Mouse (Mus musculus) kidney, adult 2 months (tissue): ENCODE results near the gene Tmem269.

ENCODE experiments used
- CTCF ChIP-seq: fragments of 200-500 bp; conservative IDR thresholded peaks from 2 replicates; pipeline ENCODE4 v1.5.1; 2011; ENCODE audit warnings: low read depth, mild to moderate bottlenecking, control low read depth, low read length, moderate library complexity, mixed read lengths; ENCODE audit not compliant: insufficient read depth, insufficient read length
- POLR2A ChIP-seq: fragments of 200-500 bp; IDR thresholded peaks from one replicate; pipeline ENCODE4 v1.6.1; 2011; ENCODE audit warnings: low read depth, low read length, control low read depth

DNA sequence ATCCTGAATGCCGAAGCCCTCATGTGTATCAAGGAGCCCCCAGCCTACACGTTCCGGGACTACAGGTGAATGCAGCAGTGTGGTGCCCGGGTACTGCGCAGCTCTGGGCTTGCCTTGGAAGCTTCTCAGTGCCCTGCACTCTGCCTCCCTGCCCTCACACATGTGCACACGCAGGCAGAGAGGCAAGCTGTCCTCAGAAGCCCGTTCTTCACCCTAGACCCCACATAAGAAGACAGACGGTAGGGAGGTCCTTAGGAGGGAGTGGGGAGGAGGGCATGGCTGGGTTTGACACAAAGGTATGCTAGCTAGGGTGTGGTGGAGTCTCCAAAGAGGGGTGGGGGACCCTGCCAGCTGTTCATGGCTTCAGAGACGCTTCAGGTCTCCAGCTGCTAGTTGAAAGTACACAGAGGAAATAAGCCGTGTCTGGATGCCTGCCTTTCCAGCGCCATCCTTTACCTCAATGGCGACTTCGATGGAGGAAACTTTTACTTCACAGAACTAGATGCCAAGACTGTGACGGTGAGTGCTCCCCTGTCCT lies 28.7 kb upstream of the Tmem269 start:
- TF ChIP-seq CTCF, result no peak
- TF ChIP-seq POLR2A, result no peak
